Mouse (Mus musculus) small intestine, adult 2 months (tissue): Measurements from ENCODE around the gene Gm28048. TPM values are rescaled to one million over a fixed set of nuclear protein-coding genes. Genes with fewer than 3 reads are reported as not detected.

ENCODE experiments used
- H3K27ac ChIP-seq: fragments of 200-500 bp; 2 replicates; pipeline ENCODE4 v1.5.1; 2012; ENCODE audit warnings: low read depth, low read length, control low read depth, inconsistent platforms; ENCODE audit not compliant: insufficient read depth
- H3K27me3 ChIP-seq: fragments of 200-500 bp; 2 replicates; pipeline ENCODE4 v1.6.1; 2012; ENCODE audit warnings: mild to moderate bottlenecking, moderate library complexity, low read length, inconsistent platforms; ENCODE audit not compliant: control insufficient read depth, insufficient read depth
- H3K36me3 ChIP-seq: fragments of 200-500 bp; 2 replicates; pipeline ENCODE4 v1.6.1; 2012; ENCODE audit warnings: mild to moderate bottlenecking, low read length, control low read depth, inconsistent platforms; ENCODE audit not compliant: control insufficient read depth, insufficient read depth
- H3K4me1 ChIP-seq: fragments of 200-500 bp; 2 replicates; pipeline ENCODE4 v1.6.1; 2012; ENCODE audit warnings: low read length, inconsistent platforms, mixed read lengths; ENCODE audit not compliant: control insufficient read depth, insufficient read depth, insufficient read length
- H3K4me3 ChIP-seq: fragments of 200-500 bp; 2 replicates; pipeline ENCODE4 v1.5.1; 2012; ENCODE audit warnings: low read depth, mild to moderate bottlenecking, control low read depth, inconsistent platforms, low read length, moderate library complexity
- CTCF ChIP-seq: fragments of 200-500 bp; IDR thresholded peaks from 2 replicates; pipeline ENCODE4 v1.5.1; 2012; ENCODE audit warnings: low read depth, mild to moderate bottlenecking, control low read depth, inconsistent platforms, low read length, moderate library complexity, mixed read lengths; ENCODE audit not compliant: insufficient replicate concordance, insufficient read length; ENCODE audit errors: extremely low read depth
- POLR2A ChIP-seq: fragments of 200-500 bp; IDR thresholded peaks from 2 replicates; pipeline ENCODE4 v1.6.1; 2012; ENCODE audit warnings: low read depth, mild to moderate bottlenecking, control low read depth, inconsistent platforms, low read length, moderate library complexity
- WGBS: fragments of 180-500 bp; shearing (Covaris S2); methylation state at CpG from one replicate; pipeline ENCODE4 v1.1.7; 2018; 5-methylcytosine and 5-hydroxymethylcytosine counted together
- polyA plus RNA-seq: library from polyadenylated mRNA; depleted of rRNA; stranded (reverse); fragments of >200 nt; gene quantifications from 2 replicates; pipeline ENCODE4 v1.2.3, GENCODE M21; 2012

Gm28048 gene
- polyA plus RNA-seq, 1 experiment: not detected

- no peaks in the 10 kb centered on the region for H3K36me3 ChIP-seq
- H3K4me1 ChIP-seq: no peaks in the 10 kb centered on the region
- 90% methylated on average over 4 of the region's 4 CpGs for WGBS
- TF ChIP-seq POLR2A (no peak), CTCF (no peak; the same call in 1 of the 2 replicates)
- no peak overlapping the region for H3K27ac ChIP-seq
- H3K4me3 ChIP-seq: no peak overlapping the region
- H3K27me3 ChIP-seq: no peaks in the 10 kb centered on the region
Measured at GRCm38 (mm10) chr11:22965503-22965902, 16.4 kb downstream of the Gm28048 start.

- TF ChIP-seq POLR2A (no peak), CTCF (no peak)
- H3K4me1 ChIP-seq: no peaks in the 10 kb centered on the region
- no peak overlapping the region for H3K4me3 ChIP-seq
- WGBS: 75% methylated on average over 4 of the region's 4 CpGs
- no peak overlapping the region for H3K27ac ChIP-seq
- no peaks in the 10 kb centered on the region for H3K27me3 ChIP-seq
- H3K36me3 ChIP-seq: no peaks in the 10 kb centered on the region
Measured at GRCm38 (mm10) chr11:22964401-22964800, 17.5 kb downstream of the Gm28048 start.

- H3K27me3 ChIP-seq: no peaks in the 10 kb centered on the region
- H3K4me3 ChIP-seq: no peak overlapping the region
- no peak for TF ChIP-seq POLR2A
- no peak for TF ChIP-seq CTCF
- 97% methylated on average over 1 of the region's 1 CpGs for WGBS
- no peaks in the 10 kb centered on the region for H3K36me3 ChIP-seq
- H3K27ac ChIP-seq: no peak overlapping the region
- no peaks in the 10 kb centered on the region for H3K4me1 ChIP-seq
Measured at GRCm38 (mm10) chr11:22962101-22962500, 19.8 kb downstream of the Gm28048 start.

GRCm38 (mm10) chr11:22957791-22958374, 24.0 kb downstream of the Gm28048 start:
- peaks cover 7% of the 10 kb centered on the region for H3K36me3 ChIP-seq
- WGBS: 88% methylated on average over 4 of the region's 4 CpGs
- TF ChIP-seq POLR2A: no peak
- peak; percentile 32; the same call in 1 of the 2 replicates for TF ChIP-seq CTCF

GRCm38 (mm10) chr11:22956830-22957229, 25.1 kb downstream of the Gm28048 start:
- H3K4me1 ChIP-seq: no peaks in the 10 kb centered on the region
- H3K36me3 ChIP-seq: peaks cover 7% of the 10 kb centered on the region
- H3K4me3 ChIP-seq: no peak overlapping the region
- TF ChIP-seq POLR2A (no peak), CTCF (peak; percentile 67; the same call in 1 of the 2 replicates)
- WGBS: 73% methylated on average over 4 of the region's 4 CpGs
- H3K27ac ChIP-seq: no peak overlapping the region
- no peaks in the 10 kb centered on the region for H3K27me3 ChIP-seq

More at GRCm38 (mm10) chr11:22957791-22958374, 24.0 kb downstream of the Gm28048 start:
- H3K4me1 ChIP-seq: no peaks in the 10 kb centered on the region
- no peaks in the 10 kb centered on the region for H3K27me3 ChIP-seq
- no peak overlapping the region for H3K4me3 ChIP-seq
- H3K27ac ChIP-seq: no peak overlapping the region

- 98% methylated on average over 6 of the region's 6 CpGs for WGBS
- Histone ChIP-seq H3K27ac (no peak overlapping the region), H3K27me3 (no peaks in the 10 kb centered on the region), H3K4me3 (no peak overlapping the region), H3K4me1 (no peaks in the 10 kb centered on the region), H3K36me3 (peaks cover 7% of the 10 kb centered on the region)
- TF ChIP-seq POLR2A: no peak
- no peak for TF ChIP-seq CTCF
Measured at GRCm38 (mm10) chr11:22956346-22956745, 25.5 kb downstream of the Gm28048 start.

GRCm38 (mm10) chr11:22952668-22953067, 29.2 kb downstream of the Gm28048 start:
- no peaks in the 10 kb centered on the region for H3K27me3 ChIP-seq
- WGBS: 85% methylated on average over 7 of the region's 7 CpGs
- TF ChIP-seq POLR2A (no peak), CTCF (no peak)
- peaks cover 9% of the 10 kb centered on the region for H3K36me3 ChIP-seq
- H3K4me1 ChIP-seq: no peaks in the 10 kb centered on the region
- H3K27ac ChIP-seq: no peak overlapping the region
- H3K4me3 ChIP-seq: no peak overlapping the region
